Mouse (Mus musculus) Muller cell, postnatal 12 days (primary cell): ENCODE measurements at regions not wholly inside any gene's neighbourhood (a gene's known extent, or its start where the extent isn't known, plus 50 kb on each side); places are given as distances from the start of the nearest gene placed in this dataset.
"Not testable (repeated sequence)": the region's sequence is repeated elsewhere in the genome, so short reads cannot be mapped to it uniquely, and the experiment has no call there.

ENCODE experiments used
- DNase-seq: peaks from one replicate; pipeline ENCODE4 v3.0.0-alpha.2; 2015; ENCODE audit errors: inconsistent ontology term

- DNase-seq = peak; percentile 71
Measured at GRCm38 (mm10) chr2:147307488-147308386, 54.0 kb upstream of the Pax1 start.

- DNase-seq = no peak
Measured at GRCm38 (mm10) chr2:147306728-147307127, 55.0 kb upstream of the Pax1 start.

GRCm38 (mm10) chr2:147305262-147305661 lies 56.5 kb upstream of the Pax1 start:
- DNase-seq = peak; percentile 74

- DNase-seq = no peak
Measured at GRCm38 (mm10) chr2:147300503-147300902, 61.2 kb upstream of the Pax1 start.

- peak; percentile 84 for DNase-seq
Measured at GRCm38 (mm10) chr2:147299359-147299758, 62.4 kb upstream of the Pax1 start.

- DNase-seq = peak; percentile 95
Measured at GRCm38 (mm10) chr2:147298499-147298896, 63.2 kb upstream of the Pax1 start.

GRCm38 (mm10) chr2:147297876-147298498 lies 63.7 kb upstream of the Pax1 start:
- no peak for DNase-seq

GRCm38 (mm10) chr2:147294926-147295325 lies 66.8 kb upstream of the Pax1 start:
- DNase-seq = not testable (repeated sequence)

- DNase-seq = no peak
Measured at GRCm38 (mm10) chr2:147293294-147293688, 68.4 kb upstream of the Pax1 start.

- DNase-seq = no peak
Measured at GRCm38 (mm10) chr2:147292387-147293293, 69.1 kb upstream of the Pax1 start.

- no peak for DNase-seq
Measured at GRCm38 (mm10) chr2:147283390-147283789, 78.3 kb upstream of the Pax1 start.

GRCm38 (mm10) chr2:147277636-147278035 lies 83.6 kb upstream of the Nkx2-2 start:
- no peak for DNase-seq

GRCm38 (mm10) chr2:147269171-147269570 lies 75.1 kb upstream of the Nkx2-2 start:
- DNase-seq = no peak

- no peak for DNase-seq
Measured at GRCm38 (mm10) chr2:147267901-147268300, 73.9 kb upstream of the Nkx2-2 start.

GRCm38 (mm10) chr2:147267257-147267656 lies 73.2 kb upstream of the Nkx2-2 start:
- no peak for DNase-seq

- DNase-seq = peak; percentile 28
Measured at GRCm38 (mm10) chr2:147256696-147257095, 62.7 kb upstream of the Nkx2-2 start.

GRCm38 (mm10) chr2:147254944-147255343 lies 60.9 kb upstream of the Nkx2-2 start:
- no peak for DNase-seq

- DNase-seq = peak; percentile 5
Measured at GRCm38 (mm10) chr2:147254137-147254536, 60.1 kb upstream of the Nkx2-2 start.

- no peak for DNase-seq
Measured at GRCm38 (mm10) chr2:147247981-147248514, 54.0 kb upstream of the Nkx2-2 start.

- no peak for DNase-seq
Measured at GRCm38 (mm10) chr2:147247238-147247637, 53.2 kb upstream of the Nkx2-2 start.

GRCm38 (mm10) chr2:147244406-147244805 lies 50.4 kb upstream of the Nkx2-2 start:
- no peak for DNase-seq
